8 mouse cellular contexts compared by ENCODE assay signal in genomic region chr2:25501593-25502486, GRCm38 (mm10). TPM values are rescaled to one million over a fixed set of nuclear protein-coding genes. Genes with fewer than 3 reads are reported as not detected.
A peak's percentile ranks its signal among the peaks of the same experiment; 100 is the strongest.
DNase-seq lines count a peak whose midpoint lies in the region; ATAC-seq and TF ChIP-seq lines count a peak whose summit lies in the region.

TSS of gene C8g (minus strand) at chr2:25501719.

- TF ChIP-seq EP300 in ES-Bruce4 (IDR thresholded peaks at IDR 0.05; ENCODE audit: insufficient read depth, low read depth, low read length): no peak

- TF ChIP-seq CTCF in ES-Bruce4 (IDR thresholded peaks at IDR 0.05; ENCODE audit: low read depth, low read length): peak; percentile 19
- TF ChIP-seq CTCF in olfactory bulb, adult 2 months (IDR thresholded peaks at IDR 0.05; ENCODE audit: insufficient read depth, low read depth, low read length): no peak

- peaks cover 14 to 19% of the 10 kb centered on the region in 2 experiments for H3K4me1 ChIP-seq in heart, embryonic 14.5 days (ENCODE audit: control insufficient read depth in 2 of 2, insufficient read depth in 2 of 2, low read length in 2 of 2)
- H3K4me1 ChIP-seq in ES-Bruce4 (ENCODE audit: control insufficient read depth, insufficient read depth, low read length): no peaks in the 10 kb centered on the region
- peaks cover 21% of the 10 kb centered on the region for H3K4me1 ChIP-seq in embryonic facial prominence, embryonic 13.5 days
- H3K4me1 ChIP-seq in limb, embryonic 11.5 days (ENCODE audit: control insufficient read depth, insufficient read depth, low read length): peaks cover 7% of the 10 kb centered on the region
- peaks cover 20% of the 10 kb centered on the region for H3K4me1 ChIP-seq in olfactory bulb, adult 2 months (ENCODE audit: control insufficient read depth, insufficient read depth, low read length)

- no peaks in the 10 kb centered on the region for H3K9me3 ChIP-seq in heart, embryonic 14.5 days (ENCODE audit: control insufficient read depth, low read length)
- H3K9me3 ChIP-seq in ES-Bruce4 (replicated peaks; ENCODE audit: control insufficient read depth, insufficient read depth, low read length, poor library complexity, severe bottlenecking): no peaks in the 10 kb centered on the region
- no peaks in the 10 kb centered on the region for H3K9me3 ChIP-seq in embryonic facial prominence, embryonic 13.5 days
- H3K9me3 ChIP-seq in limb, embryonic 11.5 days (ENCODE audit: control insufficient read depth, low read length): no peaks in the 10 kb centered on the region

- no peak for DNase-seq in heart, adult 8-10 months (ENCODE audit: low spot score)
- no peak for DNase-seq in limb, embryonic 11.5 days (ENCODE audit: low spot score)
- no peak for DNase-seq in gastrocnemius, adult 18-20 months (ENCODE audit: low spot score)

- peak within 1 kb of the TSS; percentile 98 for H3K4me2 ChIP-seq in heart, embryonic 14.5 days (ENCODE audit: low read length)
- H3K4me2 ChIP-seq in embryonic facial prominence, embryonic 13.5 days: peak within 1 kb of the TSS; percentile 94
- peak within 1 kb of the TSS; percentile 93 for H3K4me2 ChIP-seq in limb, embryonic 11.5 days (ENCODE audit: low read depth, severe bottlenecking)

- H3K27ac ChIP-seq in heart, embryonic 14.5 days (replicated peaks in 1 of 2; ENCODE audit: control insufficient read depth in 1 of 2, insufficient read depth in 1 of 2, low read depth in 2 of 2, low read length in 2 of 2): peak within 1 kb of the TSS; percentile 76 to 77
- no peak within 1 kb of the TSS for H3K27ac ChIP-seq in ES-Bruce4 (ENCODE audit: insufficient read depth, low read length)
- H3K27ac ChIP-seq in embryonic facial prominence, embryonic 13.5 days: peak within 1 kb of the TSS; percentile 57; the same call in 1 of the 2 replicates
- H3K27ac ChIP-seq in limb, embryonic 11.5 days (replicated peaks; ENCODE audit: low read depth, low read length): no peak within 1 kb of the TSS
- H3K27ac ChIP-seq in olfactory bulb, adult 2 months (ENCODE audit: insufficient read depth, low read depth, low read length): peak within 1 kb of the TSS; percentile 75; the same call in 1 of the 2 replicates

- H3K4me3 ChIP-seq in heart, embryonic 14.5 days (ENCODE audit: control insufficient read depth in 1 of 2, insufficient read depth in 1 of 2, low read depth in 1 of 2, low read length in 2 of 2): peak within 1 kb of the TSS; percentile 93 to 98
- H3K4me3 ChIP-seq in ES-Bruce4 (ENCODE audit: low read depth, low read length): peak within 1 kb of the TSS; percentile 88
- peak within 1 kb of the TSS; percentile 87 for H3K4me3 ChIP-seq in embryonic facial prominence, embryonic 13.5 days
- H3K4me3 ChIP-seq in limb, embryonic 11.5 days (ENCODE audit: low read depth, low read length): peak within 1 kb of the TSS; percentile 62
- peak within 1 kb of the TSS; percentile 94 for H3K4me3 ChIP-seq in olfactory bulb, adult 2 months (ENCODE audit: insufficient read depth, low read depth, low read length)

- peaks cover 36% of the 10 kb centered on the region for H3K36me3 ChIP-seq in heart, embryonic 14.5 days (ENCODE audit: control insufficient read depth, insufficient read depth, low read length)
- H3K36me3 ChIP-seq in ES-Bruce4 (ENCODE audit: control insufficient read depth, insufficient read depth, low read length, poor library complexity, severe bottlenecking): no peaks in the 10 kb centered on the region
- H3K36me3 ChIP-seq in embryonic facial prominence, embryonic 13.5 days: peaks cover 36% of the 10 kb centered on the region
- peaks cover 9% of the 10 kb centered on the region; the same call in 1 of the 2 replicates for H3K36me3 ChIP-seq in limb, embryonic 11.5 days (ENCODE audit: control insufficient read depth, insufficient read depth, low read length)

- no peak for ATAC-seq in heart, embryonic 14.5 days (ENCODE audit: insufficient number of reproducible peaks, insufficient read depth, low FRiP score, low read depth)
- ATAC-seq in embryonic facial prominence, embryonic 13.5 days (ENCODE audit: insufficient number of reproducible peaks, insufficient read depth, low FRiP score, low TSS enrichment, low read depth): no peak
- no peak for ATAC-seq in limb, embryonic 11.5 days (ENCODE audit: insufficient number of reproducible peaks, low FRiP score, low TSS enrichment, low read depth)
- no peak for ATAC-seq in activated CD4-positive, CD25-positive, alpha-beta regulatory T cell, adult 4 months

- TF ChIP-seq POLR2A in ES-Bruce4 (IDR thresholded peaks at IDR 0.05; ENCODE audit: insufficient read depth, low read length): no peak
- 0 out of 2 replicates have a peak, but pooled peaks have one; percentile 22 for TF ChIP-seq POLR2A in olfactory bulb, adult 2 months (IDR thresholded peaks at IDR 0.05; ENCODE audit: insufficient read depth, low read depth, low read length)

- no peaks in the 10 kb centered on the region for H3K27me3 ChIP-seq in heart, embryonic 14.5 days (ENCODE audit: control insufficient read depth, insufficient read depth, low read length)
- H3K27me3 ChIP-seq in ES-Bruce4 (ENCODE audit: control insufficient read depth, insufficient read depth, low read length, poor library complexity, severe bottlenecking): no peaks in the 10 kb centered on the region
- H3K27me3 ChIP-seq in embryonic facial prominence, embryonic 13.5 days: no peaks in the 10 kb centered on the region
- no peaks in the 10 kb centered on the region for H3K27me3 ChIP-seq in limb, embryonic 11.5 days (ENCODE audit: control insufficient read depth, insufficient read depth, low read length)

- peak within 1 kb of the TSS; percentile 98 for H3K9ac ChIP-seq in heart, embryonic 14.5 days (ENCODE audit: low read length)
- peak within 1 kb of the TSS; percentile 67 for H3K9ac ChIP-seq in ES-Bruce4 (ENCODE audit: low read depth, poor library complexity, severe bottlenecking)
- H3K9ac ChIP-seq in embryonic facial prominence, embryonic 13.5 days: peak within 1 kb of the TSS; percentile 91
- H3K9ac ChIP-seq in limb, embryonic 11.5 days (ENCODE audit: low read length): peak within 1 kb of the TSS; percentile 76

- 73% methylated on average over 20 of the region's 20 CpGs for WGBS in heart, embryonic 14.5 days
- 75% methylated on average over 20 of the region's 20 CpGs for whole genome bisulfite sequencing in embryonic facial prominence, embryonic 13.5 days
- whole genome bisulfite sequencing in limb, embryonic 11.5 days: 77% methylated on average over 20 of the region's 20 CpGs
- WGBS in olfactory bulb, adult 2 months: 70% methylated on average over 20 of the region's 20 CpGs

RNA-seq across cellular contexts. Expression of gene C8g, which starts in this region (rescaled TPM):
- polyA plus RNA-seq in heart, embryonic 14.5 days (2014; fragmentation: Nextera tagmentation; extraction: Ambion mirVana): 2.9 and 4.9 TPM in 2 replicates
- total RNA-seq in heart, adult 8-10 months (2022): 1 to 10 TPM; 1.7 to 2.6 (median 2.0) TPM
- polyA plus RNA-seq in ES-Bruce4 (2011; ENCODE audit: insufficient read depth, insufficient read length, low read depth, missing spikeins): 3.5 and 4.9 TPM in 2 replicates
- 5.8 and 6.2 TPM in 2 replicates for polyA plus RNA-seq in embryonic facial prominence, embryonic 13.5 days (2015; fragmentation: Nextera tagmentation; extraction: Ambion mirVana)
- 5.6 and 5.8 TPM in 2 replicates for polyA plus RNA-seq in limb, embryonic 11.5 days (2014; fragmentation: Nextera tagmentation; extraction: Ambion mirVana)
- not detected in 2 replicates for polyA plus RNA-seq in olfactory bulb, adult 2 months (2012; ENCODE audit: insufficient read depth, insufficient read length, low replicate concordance, missing spikeins)
- 1 to 10 TPM; 3.1 to 3.2 TPM for polyA plus RNA-seq in activated CD4-positive, CD25-positive, alpha-beta regulatory T cell, adult 4 months (2017; shearing (Covaris generic))
- total RNA-seq in gastrocnemius, adult 18-20 months (2021): 1 to 10 TPM; 2.0 to 2.1 TPM

Comparison
In these comparisons a context has a peak if more than half of its experiments do, and no peak if none do; other contexts are left out.
1. H3K27ac ChIP-seq: peak in heart, embryonic 14.5 days (2 of 2), embryonic facial prominence, embryonic 13.5 days (single experiment) and olfactory bulb, adult 2 months (single experiment); none in ES-Bruce4 (single experiment) and limb, embryonic 11.5 days (single experiment).
2. Peak in every context shown above with its lines, with median percentiles within 50 percentile points of each other: H3K4me2 ChIP-seq, H3K4me3 ChIP-seq and H3K9ac ChIP-seq.